Mouse (Mus musculus) cerebellum, postnatal 25 days (tissue): ENCODE data around the gene Nedd8.

ENCODE experiments used
- DNase-seq, 2 experiments: peaks; one replicate each; pipeline ENCODE4 v3.0.0; 2021; ENCODE audit warnings: mixed read lengths in 2 of 2

Nedd8 gene

GRCm38 (mm10) chr14:55613346-55613745 is 58.6 kb downstream of the Nedd8 start:
- no peak for DNase-seq
